Mouse (Mus musculus) heart, postnatal 4 days (tissue): ENCODE measurements around the gene Zfp202. TPM values are rescaled to one million over a fixed set of nuclear protein-coding genes. Genes with fewer than 3 reads are reported as not detected.
A peak's percentile ranks its signal among the peaks of the same experiment; 100 is the strongest.
"Not testable (repeated sequence)": the region's sequence is repeated elsewhere in the genome, so short reads cannot be mapped to it uniquely, and the experiment has no call there.

ENCODE experiments used
- DNase-seq: peaks from one replicate; pipeline ENCODE4 v3.0.0; 2021
- total RNA-seq, 2 experiments: library from RNA; stranded (reverse); gene quantifications; 2 replicates each; pipeline ENCODE4 v1.2.3; 2021

Zfp202 gene
- total RNA-seq, result 1 to 10 TPM; 3.9 to 4.0 TPM

DNA sequence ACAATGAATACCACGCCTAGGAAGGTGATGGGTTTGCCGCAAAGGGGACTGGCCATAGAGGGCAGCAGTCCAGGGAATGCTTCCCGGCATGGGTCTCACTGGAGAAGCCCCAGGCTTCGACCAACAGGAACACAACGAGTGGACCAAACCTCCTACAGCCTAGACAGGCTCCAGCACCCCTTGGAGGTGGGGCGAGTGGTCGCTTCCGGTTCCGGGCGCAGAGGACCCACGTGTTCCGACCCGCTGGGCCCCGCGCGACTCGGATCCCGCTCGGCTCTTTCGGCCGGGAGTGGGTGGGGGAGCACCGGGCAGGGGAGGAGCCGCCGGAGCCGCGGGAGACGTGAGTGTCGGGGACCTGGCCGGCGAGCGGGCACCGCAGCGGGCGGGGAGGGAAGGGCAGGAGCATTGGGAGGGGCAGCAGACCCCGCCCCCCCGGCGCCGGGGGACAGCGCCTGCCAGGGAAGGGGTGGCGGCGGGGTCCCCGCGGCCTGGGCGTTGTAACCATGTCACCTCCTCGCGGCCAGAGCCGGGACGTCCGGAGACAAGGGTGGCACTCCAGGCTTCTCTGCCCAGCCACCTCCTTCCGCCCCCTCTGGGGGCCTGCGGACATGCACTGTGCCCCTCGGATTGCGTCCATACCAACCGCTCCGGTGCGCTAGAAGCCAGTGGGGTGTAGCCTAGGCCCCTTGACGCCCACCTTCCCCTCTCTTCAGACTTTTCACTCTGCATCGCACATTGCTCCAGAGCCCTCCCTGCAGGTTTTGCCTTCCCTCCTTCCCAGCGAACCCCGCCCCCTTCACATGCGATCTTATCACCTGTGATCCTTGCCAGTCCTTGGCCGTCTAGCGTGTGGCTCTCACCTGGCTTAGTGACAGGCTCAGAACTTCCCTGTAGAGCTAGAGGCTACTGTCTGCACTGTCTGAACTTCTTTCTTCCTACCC is at the start of gene Zfp202:
Gene Zfp202 (plus strand): TSS at position 219 of the 941 bp plus-strand sequence.
- peak; percentile 91 for DNase-seq

DNA sequence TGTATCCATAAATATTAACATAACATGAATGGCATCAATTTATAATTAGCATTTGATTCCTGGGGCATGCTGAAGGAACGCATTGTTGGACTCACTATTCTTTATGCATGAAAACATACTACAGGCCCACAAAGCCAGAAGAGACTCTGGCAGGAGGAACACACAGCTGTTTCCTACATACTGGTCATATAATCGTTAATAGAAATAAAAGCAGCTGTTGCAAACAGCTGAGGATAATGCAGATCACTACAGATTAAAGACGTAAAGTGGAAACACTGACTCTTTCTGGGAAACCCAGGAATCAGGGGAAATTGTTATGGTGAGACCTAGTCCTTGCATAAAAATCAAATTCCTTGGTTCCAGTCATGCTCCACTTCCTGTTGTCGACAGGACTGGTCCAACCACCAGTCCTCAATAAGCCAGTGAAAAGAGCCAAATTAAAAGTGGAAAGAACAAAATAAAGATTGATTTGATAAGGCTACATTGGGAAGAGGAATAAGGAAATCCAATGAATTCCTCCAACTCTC is 36.9 kb upstream of the Zfp202 start:
- no peak for DNase-seq

DNA sequence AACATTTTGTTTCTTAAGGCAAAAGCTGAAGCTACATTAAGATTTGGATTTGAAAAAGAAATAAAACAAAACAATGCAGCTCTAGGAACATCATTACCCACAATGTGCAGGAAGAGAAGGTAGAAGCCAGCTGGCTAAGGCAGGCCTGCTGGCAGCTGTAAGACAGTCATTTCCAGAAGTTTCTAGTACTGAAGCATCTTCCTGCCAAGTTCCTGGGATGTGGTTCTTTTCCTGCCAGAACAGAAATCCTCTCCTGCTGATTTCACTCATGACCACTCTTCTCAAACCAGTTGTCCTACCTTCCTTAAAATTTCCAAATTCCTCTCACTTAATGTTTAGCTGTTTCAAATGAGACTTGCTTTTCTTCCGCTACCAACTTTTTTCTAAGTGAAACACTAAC is 25.7 kb upstream of the Zfp202 start:
- DNase-seq, result peak; percentile 8

DNA sequence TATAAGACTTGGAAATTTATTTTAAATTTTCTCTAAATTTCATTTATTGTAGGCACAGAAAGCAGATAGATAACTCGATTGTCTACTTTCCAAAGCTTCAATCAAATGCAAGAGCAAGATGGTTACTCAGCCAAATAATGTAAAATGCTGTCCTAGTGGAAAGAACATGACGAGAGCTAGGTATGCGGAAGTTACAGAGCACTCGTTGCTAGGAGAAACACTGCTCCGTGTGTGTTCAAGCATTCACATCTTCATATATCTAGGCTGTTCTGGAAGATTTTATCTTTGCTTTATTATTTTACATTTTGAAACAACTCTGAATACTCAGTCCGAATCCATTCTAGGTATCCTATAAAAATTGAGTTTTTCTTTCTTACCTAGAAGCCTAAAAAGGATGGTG is 15.1 kb upstream of the Zfp202 start:
- DNase-seq, result no peak

DNA sequence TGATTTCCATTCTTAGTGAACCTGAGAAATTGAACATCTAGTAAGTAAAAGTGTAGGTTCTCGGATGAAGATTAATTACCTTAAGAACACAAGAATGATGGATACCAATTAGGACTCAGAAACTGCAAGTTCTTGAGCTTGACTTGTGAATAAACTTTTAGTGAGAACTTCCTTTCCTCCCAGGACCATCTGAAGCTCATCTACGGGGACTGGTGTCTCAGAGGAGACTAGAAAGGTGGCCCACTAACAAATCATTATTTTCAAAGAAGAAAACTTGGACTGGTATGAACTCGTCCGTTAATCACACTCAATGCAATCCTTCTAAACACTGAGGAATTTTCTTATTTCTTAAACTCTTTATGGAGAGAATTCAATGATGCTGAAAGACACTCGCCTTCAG is 11.5 kb upstream of the Zfp202 start, which contains the start of gene Olfr986:
Gene Olfr986 (plus strand): TSS at position 301 of the 400 bp plus-strand sequence.
- no peak for DNase-seq

DNA sequence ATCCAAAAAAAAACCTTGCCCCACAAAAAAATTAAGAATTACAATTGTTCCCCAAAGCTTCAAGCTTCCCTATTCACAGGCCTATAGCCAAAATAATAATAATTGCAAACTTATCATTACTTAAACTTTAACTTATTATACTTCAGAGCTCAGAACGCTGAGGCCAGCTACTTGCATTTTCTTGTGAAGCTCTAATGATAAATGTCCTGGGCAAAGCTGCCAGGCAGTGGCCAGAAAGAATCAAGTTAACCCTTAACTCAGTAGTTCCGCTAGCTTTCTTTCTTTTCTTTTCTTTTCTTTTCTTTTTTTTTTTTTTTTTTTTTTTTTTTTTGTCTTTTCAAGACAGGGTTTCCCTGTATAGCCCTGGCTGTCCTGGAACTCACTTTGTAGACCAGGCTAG is 7.0 kb upstream of the Zfp202 start:
- DNase-seq, result not testable (repeated sequence)

DNA sequence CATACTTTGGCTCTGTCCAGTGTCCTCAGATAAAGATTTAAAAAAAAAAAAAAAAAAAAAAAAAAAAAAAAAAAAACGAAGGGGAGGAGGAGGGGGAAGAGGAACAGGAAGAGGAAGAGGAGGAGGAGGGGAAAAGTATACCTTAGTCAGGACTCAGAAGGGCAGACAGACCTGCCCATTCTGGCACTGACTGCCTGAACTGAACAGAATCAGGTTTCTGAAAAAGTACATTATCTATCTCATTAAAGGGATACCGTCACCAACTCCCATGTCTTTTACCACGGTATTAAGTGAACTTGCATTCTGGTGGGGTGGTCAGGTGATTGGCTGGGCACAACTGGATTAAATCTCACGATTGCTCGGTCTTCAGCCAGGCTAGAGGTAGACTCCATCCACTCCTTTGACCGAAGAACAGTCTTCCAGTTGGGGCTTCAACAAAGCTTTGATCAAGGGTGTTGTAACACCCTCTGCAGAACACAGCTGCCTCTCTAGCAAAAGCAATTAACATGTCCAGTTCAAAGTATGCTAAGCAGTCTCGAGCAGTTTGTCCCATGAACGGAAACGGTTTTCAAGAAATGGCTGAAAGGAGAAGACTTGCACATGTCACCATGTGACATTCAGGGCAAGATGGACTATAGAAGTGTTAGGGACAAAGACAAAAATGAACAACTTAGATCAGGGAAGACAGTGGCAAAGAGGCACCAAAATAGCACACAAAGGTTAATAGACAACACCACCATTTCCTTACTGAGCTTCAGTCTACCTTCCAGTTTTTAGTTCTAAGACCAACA is 835 bp upstream of the Zfp202 start:
- no peak for DNase-seq

DNA sequence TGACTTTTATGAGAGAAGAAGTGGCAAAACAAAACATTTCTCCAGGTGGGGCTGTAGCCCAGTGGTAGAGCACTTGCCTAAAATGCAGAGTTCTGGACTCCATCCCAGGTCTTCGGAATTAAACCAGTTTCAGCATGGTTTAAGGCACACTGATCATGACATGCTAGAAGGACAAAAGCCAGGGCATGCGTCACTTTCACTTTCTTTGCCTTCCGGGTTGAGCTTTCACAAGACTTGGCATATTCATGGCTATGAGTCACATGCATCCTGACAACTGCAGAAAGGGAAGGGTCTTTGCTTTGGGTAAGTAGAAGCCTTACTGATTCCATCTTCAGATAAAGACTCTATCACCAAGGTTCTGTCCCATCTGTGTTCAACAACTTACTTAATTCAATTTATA is 3.9 kb downstream of the Zfp202 start:
- no peak for DNase-seq

DNA sequence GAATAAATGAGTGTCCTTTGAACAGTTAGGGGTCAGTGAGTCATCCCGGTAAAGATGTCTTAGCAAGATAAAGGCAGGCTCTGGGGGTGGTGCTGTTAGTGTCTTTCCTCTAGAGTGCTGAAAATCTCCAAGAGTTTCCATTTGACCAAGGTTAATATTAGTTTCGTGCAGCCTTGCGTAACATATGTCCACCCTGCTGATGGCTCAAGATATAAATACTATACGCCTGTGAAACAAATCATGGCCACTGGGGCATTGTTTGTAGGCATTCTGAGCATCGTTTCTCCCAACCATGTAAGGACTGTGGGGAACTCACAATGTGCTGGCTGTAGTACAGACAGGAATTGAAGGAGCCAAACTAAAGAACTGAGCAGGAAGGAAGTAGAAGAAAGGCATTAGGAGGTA is 14.4 kb downstream of the Zfp202 start:
- no peak for DNase-seq

DNA sequence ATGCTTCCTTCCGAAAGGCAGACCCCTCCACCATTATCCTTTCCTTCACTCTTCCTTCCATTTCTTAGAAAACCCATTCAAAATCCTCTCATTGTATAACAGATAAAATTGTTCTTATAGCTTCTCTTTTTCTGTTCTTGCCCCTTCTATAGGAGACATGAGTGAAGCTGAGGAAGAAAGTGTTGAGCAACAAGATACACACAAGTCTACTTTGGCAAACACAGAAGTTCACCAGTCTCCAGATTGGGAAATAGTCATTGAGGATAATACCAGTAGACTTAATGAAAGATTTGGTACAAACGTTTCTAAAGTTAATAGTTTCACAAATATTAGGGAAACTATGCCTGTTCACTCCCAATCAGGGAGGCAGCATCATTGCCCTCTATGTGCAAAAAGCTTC is 18.6 kb downstream of the Zfp202 start:
- no peak for DNase-seq

DNA sequence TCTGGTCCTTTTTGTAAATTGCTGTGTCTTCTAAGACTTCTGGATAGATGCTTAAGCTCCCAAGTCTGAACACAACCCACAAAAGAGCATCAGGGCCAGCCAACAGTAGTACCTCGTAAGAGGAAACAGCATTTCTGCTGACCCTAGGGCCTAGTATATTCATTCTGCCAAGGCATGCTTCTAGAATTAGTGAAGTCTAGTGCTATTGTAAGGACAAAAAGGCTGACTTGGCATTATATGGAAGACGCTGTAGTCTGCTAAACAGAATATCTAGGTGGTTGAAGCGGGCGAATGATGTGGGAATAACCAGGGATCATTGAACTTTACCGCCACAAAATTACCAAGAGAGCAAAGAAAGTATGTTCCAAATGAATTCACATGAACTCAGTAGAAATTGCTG is 21.9 kb downstream of the Zfp202 start:
- DNase-seq, result no peak

DNA sequence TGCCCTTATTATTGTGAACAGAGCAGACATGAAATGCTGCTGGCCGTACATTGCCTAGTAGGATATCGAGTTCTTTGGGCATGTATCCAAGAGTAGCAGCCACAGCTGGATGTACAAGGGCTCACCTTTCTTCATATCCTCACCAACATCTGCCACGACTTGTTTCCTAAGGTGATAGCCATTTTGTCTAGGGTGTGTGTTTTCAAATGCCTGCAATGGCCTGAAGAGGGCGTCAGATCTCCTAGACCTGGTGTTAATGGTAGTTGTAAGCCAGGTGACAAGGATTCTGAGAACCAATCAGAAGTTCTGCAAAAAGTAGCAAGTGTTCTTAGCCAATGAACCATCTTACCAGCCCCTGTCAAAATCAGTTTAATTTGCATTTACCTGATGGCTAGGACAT is 24.5 kb downstream of the Zfp202 start:
- no peak for DNase-seq

DNA sequence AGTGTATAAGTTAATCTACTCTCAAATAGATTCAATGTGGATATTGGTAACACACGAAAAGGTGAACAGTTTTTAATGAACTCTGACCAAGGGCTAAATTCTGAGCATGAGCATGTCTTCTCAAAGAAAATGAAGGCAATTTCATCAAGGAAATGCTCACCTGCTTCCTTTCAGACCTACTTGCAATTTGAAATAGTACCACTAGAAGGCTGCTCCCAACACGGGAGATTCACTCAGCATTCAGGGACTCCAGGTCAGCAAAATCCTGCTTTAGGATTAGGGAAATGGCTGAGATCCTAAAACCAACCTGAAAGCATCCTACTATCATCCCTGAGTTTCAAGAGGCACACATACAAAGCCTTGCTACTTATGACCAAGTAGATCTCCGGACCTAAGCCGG is 32.2 kb downstream of the Zfp202 start:
- DNase-seq, result no peak

DNA sequence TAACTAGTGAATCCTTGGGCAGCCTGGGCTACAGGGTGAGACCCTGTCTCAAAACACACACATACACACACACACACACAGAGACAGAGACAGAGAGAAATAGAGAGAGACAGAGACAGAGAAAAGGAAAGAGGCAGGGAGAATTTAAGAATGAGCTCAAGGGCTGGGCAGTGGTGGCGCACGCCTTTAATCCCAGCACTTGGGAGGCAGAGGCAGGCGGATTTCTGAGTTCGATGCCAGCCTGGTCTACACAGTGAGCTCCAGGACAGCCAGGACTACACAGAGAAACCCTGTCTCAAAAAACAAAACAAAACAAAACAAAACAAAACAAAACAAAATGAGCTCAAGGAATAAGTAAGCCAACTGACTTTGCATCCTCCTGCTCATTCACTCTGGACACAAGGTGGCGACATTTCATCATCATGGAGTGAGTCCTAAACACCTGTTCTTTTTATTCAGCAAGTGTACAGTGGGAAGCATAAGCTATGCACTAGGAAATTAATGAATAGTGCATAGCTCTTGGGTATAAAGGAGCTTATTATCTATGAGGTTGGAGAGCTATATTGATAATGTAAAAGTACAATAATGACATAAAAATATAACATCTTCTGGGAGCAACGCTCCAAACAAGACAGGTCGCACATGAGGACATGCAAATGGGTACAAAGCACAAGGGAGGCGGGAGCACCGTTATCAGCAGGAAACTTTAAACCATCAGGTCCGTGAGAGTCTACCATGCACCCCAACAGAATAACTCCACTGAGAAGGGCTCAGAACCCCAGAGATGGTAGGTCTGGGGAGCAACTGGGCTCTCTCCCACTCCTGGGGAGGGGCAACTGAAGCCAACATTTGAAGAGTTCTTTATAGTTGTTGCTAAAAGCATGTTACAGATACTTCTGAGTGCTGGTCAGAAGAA is 36.0 kb downstream of the Zfp202 start:
- peak; percentile 66 for DNase-seq

DNA sequence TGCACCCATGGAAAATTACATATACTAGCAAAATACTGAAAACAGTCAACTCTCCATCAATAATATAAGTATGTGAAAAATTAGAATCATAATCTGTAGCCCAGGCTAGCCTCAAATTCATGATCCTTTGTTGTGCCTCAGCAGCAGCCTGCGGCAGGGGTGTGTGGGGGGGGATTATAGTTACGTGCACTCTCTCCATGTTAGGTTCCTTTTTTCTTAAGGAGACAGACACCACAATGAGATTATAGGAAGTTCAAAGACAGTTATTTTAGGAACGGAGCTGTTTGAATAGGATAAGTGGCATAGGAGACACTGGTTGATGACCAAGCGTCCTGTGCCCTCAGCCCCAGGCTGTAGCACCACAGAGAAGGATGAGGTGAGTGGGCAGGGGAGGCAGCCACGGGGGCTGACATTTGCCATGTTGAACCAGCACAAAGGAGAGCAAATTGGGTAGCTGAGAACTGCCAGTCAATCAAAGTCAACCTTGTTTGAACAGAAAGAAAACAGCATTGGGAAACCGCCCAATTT is 36.8 kb downstream of the Zfp202 start:
- DNase-seq, result no peak

DNA sequence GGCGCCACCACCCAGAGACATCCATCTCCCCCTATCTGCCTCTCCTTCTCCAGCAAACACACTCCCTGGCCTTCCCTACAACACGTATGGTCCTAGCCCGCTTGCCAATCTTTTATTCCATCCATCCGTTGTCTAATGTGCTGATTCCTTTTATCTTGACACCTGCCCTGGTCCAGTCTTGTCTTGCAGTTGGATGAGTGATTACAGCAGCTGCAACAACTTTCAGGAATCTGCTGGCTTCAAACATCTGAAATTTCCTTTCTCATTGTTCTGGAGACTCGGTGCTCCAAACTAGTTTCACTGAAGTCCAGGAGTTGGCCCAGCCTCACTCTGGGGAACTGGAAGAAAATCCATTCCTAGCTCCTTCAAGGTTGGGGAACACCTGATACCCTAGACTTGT is 37.4 kb downstream of the Zfp202 start:
- DNase-seq, result no peak

DNA sequence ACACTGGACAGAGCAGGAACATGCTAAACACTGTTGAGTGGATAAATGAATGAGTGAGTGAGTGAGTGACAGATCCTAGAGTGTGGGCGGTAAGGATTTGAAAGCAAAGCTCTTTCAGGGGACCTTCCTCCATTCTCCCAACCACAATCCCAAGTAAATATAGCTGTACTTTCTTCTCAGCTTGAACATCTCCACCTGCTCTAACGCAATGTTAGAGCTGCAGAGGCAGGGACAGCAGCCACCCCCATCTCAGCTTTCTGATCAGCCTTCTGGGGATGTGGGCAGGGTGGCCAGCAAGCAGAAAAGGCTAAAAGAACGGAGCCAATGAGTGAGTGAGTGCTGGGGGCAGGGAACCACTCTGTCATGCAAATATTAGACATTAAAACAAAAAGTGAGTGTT is 38.9 kb downstream of the Zfp202 start:
- no peak for DNase-seq

DNA sequence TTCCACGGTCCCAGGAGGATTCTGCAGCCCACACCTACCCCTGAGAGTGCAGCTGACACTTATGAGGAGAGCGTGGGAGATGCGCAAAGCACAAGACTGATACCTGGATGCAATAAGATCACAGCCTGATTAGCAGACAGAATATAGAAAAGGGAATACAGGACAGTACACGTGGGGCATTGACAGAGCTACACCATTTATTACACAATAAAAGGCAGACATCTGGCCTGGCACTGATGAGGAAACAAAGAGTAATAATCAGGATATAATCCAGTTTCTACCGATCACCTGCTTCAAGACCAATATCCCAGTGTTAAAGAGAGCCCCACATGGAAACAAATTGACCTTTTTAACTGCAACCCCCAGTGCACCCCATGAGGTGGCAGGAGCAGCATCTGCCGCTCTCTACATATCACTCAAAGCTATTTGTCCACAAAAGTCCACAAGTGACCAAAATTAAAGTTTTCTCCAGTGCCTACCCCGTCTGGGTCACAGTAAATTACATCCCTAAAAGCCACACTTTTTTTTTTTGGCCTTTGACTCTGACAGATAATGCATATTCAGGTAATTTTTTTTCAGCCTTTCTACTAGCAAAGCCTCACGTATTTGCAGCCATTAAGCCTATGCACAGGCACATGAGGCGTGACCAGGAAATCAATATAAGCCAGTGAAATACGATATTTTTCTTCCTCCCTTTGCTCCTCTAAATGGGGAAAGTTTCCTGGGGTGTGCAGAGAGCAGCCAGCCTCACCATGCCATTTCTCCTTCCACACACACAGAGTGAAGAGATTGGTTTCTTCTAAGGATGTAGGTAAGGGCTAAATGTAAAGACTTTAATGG is 42.3 kb downstream of the Zfp202 start:
- DNase-seq, result no peak

DNA sequence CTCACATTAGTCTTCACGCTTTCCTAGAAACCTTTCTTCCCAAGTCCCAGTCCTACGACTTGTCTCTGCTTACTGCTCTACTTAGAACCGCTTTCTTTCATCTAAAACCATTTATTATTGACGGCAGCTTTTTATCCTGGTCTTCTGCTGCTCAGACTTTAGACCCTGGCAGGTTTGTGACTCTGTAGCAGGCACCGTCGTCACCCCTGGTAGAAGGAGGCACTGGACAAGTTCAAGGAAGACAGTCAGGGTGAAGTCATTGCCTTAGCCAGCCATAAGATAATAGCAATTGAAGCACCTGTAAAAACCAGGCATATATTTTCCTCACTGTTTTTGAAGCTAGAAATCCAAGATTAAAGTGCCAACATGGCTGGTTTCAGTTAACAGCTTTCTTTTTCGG is 43.1 kb downstream of the Zfp202 start:
- no peak for DNase-seq

DNA sequence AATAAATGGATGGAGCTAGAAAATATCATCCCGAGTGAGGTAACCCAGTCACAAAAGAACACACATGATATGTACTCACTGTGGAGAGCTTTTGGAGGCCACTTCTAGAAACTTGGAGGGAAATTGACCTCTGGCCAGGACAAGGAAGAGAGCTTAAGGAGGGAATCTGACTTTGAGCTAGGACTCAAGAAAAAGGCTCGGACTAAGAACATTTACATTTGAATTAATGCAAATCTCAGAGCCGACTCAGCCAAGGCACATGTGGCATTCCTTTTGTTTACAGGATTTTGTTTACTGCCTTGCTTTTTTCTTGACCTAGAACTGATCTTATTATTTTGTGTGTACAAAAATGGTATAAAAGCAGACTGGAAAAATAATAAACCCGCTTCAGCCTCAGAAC is 47.6 kb downstream of the Zfp202 start:
- DNase-seq, result no peak

DNA sequence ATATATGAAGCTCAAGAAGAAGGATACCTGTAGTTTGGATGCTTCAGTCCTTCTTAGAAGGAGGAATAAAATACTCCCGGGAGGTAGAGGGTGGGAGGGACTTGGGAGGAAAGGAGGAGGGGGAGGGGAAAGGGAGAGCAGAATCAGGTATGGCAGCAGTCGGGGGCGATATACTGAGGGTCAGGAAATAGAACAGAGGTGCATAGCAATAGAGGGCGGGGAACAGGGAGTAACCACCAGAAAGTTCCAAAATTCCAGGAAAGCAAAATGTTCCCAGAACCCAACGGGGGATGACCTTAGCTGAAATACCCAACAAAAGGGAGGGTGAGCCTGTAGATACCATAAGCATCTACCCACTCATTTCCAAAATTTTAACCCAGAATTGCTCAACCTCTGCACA is 48.2 kb downstream of the Zfp202 start:
- DNase-seq, result no peak
